Mouse (Mus musculus): ENCODE data around the gene Slc25a39.
"Not testable (repeated sequence)": the region's sequence is repeated elsewhere in the genome, so short reads cannot be mapped to it uniquely, and the experiment has no call there.

Slc25a39 gene

GRCm38 (mm10) chr11:102395250-102395649, 12.5 kb downstream of the Slc25a39 start:
- no peak for DNase-seq (ENCODE audit: extremely low read depth, low read depth)

GRCm38 (mm10) chr11:102394421-102395124, 13.2 kb downstream of the Slc25a39 start:
- no peak for DNase-seq (ENCODE audit: extremely low read depth, low read depth)

GRCm38 (mm10) chr11:102393719-102394420, 13.9 kb downstream of the Slc25a39 start:
- no peak for DNase-seq (ENCODE audit: extremely low read depth, low read depth)

DNA sequence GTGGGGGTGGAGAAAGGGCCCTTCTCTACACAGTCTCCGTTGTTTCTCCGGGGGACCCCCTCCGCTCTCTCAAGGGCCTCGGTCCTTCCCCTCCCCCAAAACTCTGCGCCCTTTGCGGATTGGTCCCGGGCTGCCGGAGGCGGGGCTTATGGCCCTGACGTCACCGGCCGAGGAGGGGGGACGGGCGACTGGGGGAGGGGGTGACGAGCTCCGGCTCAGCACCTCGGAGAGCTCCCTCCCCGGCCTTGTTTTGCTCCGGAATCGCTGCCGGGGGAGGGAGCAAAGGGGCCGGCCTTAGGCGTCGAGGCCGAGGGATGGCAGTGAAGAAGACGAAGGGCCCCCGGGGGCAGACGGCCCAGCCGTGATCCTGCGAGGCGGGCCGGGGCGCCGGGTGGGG, 14.5 kb downstream of the Slc25a39 start, which contains the start of gene Rundc3a:
Gene Rundc3a (plus strand): TSS at position 166 of the 397 bp plus-strand sequence.
- no peak for DNase-seq (ENCODE audit: extremely low read depth, low read depth)

GRCm38 (mm10) chr11:102392441-102393237, 15.1 kb downstream of the Slc25a39 start:
- no peak for DNase-seq (ENCODE audit: extremely low read depth, low read depth)

DNA sequence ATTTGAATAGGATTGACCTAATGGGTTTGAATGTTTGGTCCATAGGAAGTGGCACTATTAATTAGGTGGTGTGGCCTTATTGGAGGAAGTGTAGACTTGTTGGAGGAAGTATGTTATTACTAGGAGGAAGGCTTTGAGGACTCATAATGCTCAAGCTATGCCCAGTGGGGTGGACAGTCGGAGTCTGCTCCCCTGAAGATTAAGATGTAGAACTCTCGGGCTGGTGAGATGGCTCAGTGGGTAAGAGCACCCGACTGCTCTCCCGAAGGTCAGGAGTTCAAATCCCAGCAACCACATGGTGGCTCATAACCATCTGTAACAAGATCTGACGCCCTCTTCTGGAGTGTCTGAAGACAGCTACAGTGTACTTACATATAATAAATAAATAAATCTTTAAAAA, 18.3 kb downstream of the Slc25a39 start:
- DNase-seq (ENCODE audit: extremely low read depth, low read depth), result not testable (repeated sequence)

GRCm38 (mm10) chr11:102386121-102386520, 21.6 kb downstream of the Slc25a39 start:
- DNase-seq (ENCODE audit: extremely low read depth, low read depth), result no peak

GRCm38 (mm10) chr11:102385075-102385474, 22.7 kb downstream of the Slc25a39 start:
- DNase-seq (ENCODE audit: extremely low read depth, low read depth), result no peak

DNA sequence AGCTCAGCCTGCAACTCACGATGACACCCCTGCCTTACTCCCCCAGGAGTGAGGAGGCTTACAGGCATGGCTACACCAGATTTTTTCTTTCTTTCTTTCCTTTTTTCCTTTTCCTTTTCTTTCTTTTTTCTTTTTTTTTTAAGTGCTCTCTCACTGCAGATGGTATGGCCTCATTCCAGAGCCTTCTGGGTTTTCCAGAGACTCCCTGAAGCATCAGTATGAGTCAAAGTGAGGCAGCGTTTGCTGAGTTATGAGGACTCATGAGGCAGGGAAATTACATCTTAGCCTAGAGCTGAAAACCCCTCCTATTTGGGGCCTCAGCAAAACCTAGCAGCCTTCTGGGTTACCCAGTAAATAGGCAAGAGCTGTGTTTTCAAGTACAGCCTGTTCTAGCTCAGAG, 23.3 kb downstream of the Slc25a39 start:
- no peak for DNase-seq (ENCODE audit: extremely low read depth, low read depth)

- DNase-seq (ENCODE audit: extremely low read depth, low read depth), result no peak
Observed at GRCm38 (mm10) chr11:102383365-102384136, 24.2 kb downstream of the Slc25a39 start.

- DNase-seq (ENCODE audit: extremely low read depth, low read depth), result no peak
Observed at GRCm38 (mm10) chr11:102382794-102383193, 25.0 kb downstream of the Slc25a39 start.

DNA sequence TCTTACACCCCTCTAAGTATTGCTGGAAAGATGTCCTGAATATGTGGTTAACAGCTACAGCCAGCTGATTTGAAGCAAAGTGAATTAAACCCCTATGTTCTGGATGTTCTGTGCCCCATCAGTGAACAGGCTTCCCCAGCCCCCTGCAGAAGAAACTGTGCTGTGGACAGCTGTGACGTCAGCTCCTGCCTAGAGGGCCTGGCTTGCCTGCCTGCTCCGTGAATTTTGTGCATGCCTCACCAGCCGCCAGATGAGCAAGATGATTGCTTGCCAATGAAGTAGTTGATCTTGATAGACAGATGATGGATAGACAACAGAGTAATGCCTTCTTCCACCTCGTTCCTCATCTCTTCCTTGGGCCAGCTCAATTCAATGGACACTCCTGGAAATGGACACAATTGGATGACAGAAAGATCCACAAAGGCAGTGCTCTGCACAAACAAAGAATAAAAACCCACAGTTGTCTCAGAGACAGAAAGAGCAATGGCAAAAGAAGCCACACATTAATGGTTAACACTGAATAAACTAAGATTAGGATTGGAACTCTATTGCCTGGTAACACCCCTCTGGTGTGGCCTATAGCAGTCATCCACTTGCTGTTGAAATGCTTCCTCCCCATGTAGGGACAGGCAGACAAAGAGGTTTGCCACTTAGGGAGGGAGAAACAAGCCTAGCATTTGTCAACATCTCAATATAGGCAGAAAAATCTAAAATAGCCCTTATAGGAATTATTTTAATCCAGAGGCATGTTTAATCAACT, 26.2 kb downstream of the Slc25a39 start:
- DNase-seq (ENCODE audit: extremely low read depth, low read depth), result no peak

DNA sequence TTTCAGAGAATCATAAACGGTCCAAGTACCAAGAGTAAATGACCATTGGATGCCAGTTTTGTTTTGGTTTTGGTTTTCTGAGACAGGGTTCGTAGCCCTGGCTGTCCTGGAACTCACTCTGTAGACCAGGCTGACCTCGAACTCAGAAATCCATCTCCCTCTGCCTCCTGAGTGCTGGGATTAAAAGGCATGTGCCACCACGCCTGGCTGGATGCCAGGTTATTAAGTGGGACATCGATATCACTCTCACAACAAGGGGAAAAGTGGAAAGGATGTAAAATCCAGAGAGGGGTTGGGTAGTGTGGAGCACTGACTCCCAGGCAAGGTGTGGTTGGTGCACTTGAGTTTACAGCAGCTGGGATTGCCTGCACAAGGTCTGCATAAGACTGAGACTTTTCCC, 27.7 kb downstream of the Slc25a39 start:
- no peak for DNase-seq (ENCODE audit: extremely low read depth, low read depth)

DNA sequence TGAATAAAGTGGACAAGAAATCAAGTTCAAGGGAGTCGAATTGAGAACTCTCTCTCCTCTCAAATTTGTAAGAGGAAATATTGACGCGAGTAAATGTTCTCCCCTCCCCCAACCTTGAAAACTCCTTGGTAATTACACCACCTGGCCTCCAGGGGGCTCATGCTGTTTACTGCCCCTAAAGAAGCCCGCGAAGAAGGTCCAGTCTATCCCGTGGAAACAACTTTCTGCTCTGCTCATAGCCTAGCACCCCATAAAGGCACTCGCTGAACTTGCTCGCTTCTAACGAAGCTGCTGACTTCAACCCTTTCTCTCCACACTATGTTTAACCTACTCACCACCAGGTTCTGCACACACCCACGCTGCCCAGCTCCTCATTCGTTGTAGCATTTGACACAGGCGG, 30.6 kb downstream of the Slc25a39 start:
- no peak for DNase-seq (ENCODE audit: extremely low read depth, low read depth)

DNA sequence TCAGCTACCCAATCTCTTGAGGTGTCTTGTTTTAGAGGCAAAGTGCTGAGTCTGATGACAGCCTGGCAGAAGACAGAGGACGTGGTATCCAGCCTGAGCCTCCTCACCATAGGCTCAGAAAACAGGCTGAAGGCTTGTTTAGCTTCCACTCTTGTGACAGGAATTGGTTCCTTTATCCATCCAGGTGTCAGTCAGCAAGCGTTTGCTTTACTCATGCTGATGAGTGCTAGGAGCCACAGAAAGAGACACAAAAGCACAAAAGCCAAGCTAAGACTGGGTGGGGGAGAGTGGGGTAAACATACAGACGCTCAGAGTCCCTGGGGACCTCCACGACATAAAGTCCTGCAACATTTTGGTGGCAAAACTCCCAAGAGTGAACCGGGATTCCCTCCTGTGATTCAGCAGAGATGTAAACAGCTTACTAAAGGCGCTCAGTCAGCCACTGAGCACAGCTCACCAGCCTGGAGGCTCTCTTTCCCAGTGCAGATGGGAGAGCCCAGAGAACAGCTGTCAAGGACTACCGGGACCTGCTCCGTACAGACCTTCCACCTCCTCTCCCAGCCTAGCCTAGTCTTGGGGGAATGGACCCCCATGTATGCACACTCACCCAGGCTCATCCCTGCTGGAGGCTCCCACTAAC, 31.4 kb downstream of the Slc25a39 start:
- DNase-seq (ENCODE audit: extremely low read depth, low read depth), result no peak

DNA sequence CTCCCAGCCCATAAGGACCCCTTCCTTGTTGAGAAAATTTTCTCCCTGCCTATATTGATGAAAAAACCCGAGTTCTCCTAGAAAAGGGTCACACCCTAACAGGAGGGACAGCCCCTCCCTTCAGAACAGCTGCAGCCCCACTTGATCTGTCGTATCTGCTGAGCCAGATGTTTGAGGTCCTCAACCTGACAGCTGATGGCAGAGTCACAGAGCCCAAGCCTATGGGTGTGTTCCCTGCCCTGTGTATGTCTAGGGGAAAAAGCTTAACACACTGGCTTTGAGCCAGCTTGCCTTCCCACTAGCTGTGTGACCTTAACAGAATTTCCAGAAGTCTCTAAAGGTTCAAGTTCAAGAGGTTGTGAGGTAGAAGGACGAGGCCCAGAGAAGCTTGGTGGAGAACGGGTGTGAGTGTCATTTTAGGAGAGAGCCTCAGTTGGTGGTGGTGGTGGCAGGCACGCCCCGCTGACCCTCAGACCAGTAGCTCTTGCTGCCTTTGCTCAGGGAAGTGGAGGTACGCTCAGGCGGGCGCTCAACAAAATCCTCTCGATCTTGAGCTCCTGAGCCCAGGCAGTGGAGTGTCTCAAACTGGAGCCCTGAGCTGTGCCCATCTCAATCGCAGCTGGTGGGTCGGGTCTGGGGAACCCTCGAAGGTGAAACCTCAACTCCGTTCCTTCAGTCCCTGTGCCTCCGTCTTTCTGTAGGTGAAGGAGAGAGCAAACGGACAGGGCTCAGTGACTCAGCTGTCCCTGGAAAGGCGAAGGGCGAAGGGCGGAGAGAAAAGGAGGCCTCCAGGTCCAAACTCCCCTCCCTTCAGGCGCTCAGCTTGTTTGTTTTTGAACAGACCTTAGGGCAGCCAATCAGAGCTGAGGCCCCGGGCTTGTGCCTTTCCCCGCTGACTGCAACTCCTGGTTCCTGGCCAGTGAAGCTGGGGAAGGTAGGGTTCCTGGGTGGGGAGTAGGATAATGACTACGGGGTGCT, 32.3 kb downstream of the Slc25a39 start:
- peak; percentile 73 for DNase-seq (ENCODE audit: extremely low read depth, low read depth)

DNA sequence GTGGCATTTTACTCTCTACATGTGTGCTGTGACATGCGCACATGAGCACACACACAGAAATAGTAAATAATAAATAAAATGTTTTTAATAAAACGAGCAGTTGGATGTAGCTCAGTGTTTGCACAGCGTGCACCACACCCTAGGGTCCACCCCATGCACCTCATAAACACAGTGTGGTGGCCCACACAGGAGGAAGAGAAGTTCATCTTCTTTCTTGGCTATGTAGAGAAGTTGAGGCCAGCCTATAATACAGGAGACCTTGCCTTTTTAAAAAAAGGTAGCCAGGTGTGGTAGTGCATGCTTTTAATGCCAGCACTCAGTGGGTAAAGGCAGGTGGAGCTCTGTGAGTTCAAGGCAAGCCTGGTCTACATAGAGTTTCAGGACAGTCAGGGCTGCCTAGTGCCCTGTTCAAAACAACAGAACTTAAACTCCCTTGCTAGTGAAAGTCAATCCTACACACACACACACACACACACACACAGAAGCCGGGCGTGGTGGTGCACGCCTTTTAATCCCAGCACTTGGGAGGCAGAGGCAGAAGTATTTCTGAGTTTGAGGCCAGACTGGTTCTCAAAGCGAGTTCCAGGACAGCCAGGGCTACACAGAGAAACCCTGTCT, 33.5 kb downstream of the Slc25a39 start:
- DNase-seq (ENCODE audit: extremely low read depth, low read depth), result no peak

GRCm38 (mm10) chr11:102373646-102374045, 34.1 kb downstream of the Slc25a39 start:
- no peak for DNase-seq (ENCODE audit: extremely low read depth, low read depth)
